Mouse (Mus musculus) bone marrow macrophage, adult 2 months (primary cell): Measurements from ENCODE around the gene Itpr3.

Experiments used
- CTCF ChIP-seq: IDR thresholded peaks from 2 replicates; pipeline ENCODE4 v1.5.1; 2012; ENCODE audit warnings: low read depth, mild to moderate bottlenecking, low read length, moderate library complexity
- POLR2A ChIP-seq: IDR thresholded peaks from 2 replicates; pipeline ENCODE4 v1.6.1; 2012; ENCODE audit warnings: mild to moderate bottlenecking, low read depth, low read length, borderline replicate concordance

GRCm38 (mm10) chr17:27066065-27066464 lies 9.0 kb downstream of the Itpr3 start:
- no peak for TF ChIP-seq CTCF
- no peak for TF ChIP-seq POLR2A
